Mouse (Mus musculus): ENCODE data around the gene Tamm41.

DNA sequence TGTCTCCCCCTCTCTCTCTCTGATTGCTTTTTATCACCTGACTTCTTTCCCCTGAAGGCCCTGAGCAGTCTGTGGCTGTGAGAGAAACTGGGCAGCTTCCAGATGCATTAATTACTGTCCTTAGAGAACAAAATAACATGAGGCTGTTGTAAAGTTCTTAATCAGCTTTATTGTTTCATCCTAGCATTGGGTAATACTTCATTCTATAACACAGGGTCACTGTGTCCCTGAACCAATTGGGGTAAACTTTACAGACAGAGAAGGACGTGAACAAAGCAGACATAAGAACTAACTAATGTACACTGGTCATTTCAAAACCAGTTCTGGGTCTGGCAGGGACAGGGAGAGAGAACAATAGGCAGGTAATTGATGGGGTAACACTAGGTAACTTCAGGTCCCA is 8.4 kb upstream of the Tamm41 start:
- TF ChIP-seq FLI1 (IDR thresholded peaks at IDR 0.05; ENCODE audit: low read length) (no peak), GATA1 (IDR thresholded peaks at IDR 0.05; ENCODE audit: borderline replicate concordance, low read length) (no peak)

All from megakaryocyte, embryonic 14.5 days (primary cell).